Mouse (Mus musculus) kidney, adult 18-20 months (tissue): ENCODE measurements around the gene Dnase1l3.
"Not testable (repeated sequence)": the region's sequence is repeated elsewhere in the genome, so short reads cannot be mapped to it uniquely, and the experiment has no call there.

ENCODE experiments used
- DNase-seq: peaks from one replicate; pipeline ENCODE4 v3.0.0; 2021

The Dnase1l3 gene

GRCm38 (mm10) chr14:8011297-8011696, 16.9 kb upstream of the Dnase1l3 start:
- no peak for DNase-seq

- DNase-seq, result no peak
Measured at GRCm38 (mm10) chr14:8007923-8008322, 13.6 kb upstream of the Dnase1l3 start.

- no peak for DNase-seq
Measured at GRCm38 (mm10) chr14:8007486-8007885, 13.1 kb upstream of the Dnase1l3 start.

GRCm38 (mm10) chr14:8007084-8007483, 12.7 kb upstream of the Dnase1l3 start:
- DNase-seq, result no peak

GRCm38 (mm10) chr14:8006061-8006460, 11.7 kb upstream of the Dnase1l3 start:
- not testable (repeated sequence) for DNase-seq

- DNase-seq, result peak; percentile 13
Measured at GRCm38 (mm10) chr14:8003727-8004670, 9.6 kb upstream of the Dnase1l3 start.

- no peak for DNase-seq
Measured at GRCm38 (mm10) chr14:8003093-8003670, 8.8 kb upstream of the Dnase1l3 start.

- DNase-seq, result peak; percentile 88
Measured at GRCm38 (mm10) chr14:8002432-8003092, 8.2 kb upstream of the Dnase1l3 start, which contains the start of gene Abhd6. Gene Abhd6 (plus strand): TSS chr14:8002902.

GRCm38 (mm10) chr14:8000831-8001685, 6.7 kb upstream of the Dnase1l3 start:
- DNase-seq, result no peak

GRCm38 (mm10) chr14:8000247-8000646, 5.9 kb upstream of the Dnase1l3 start:
- DNase-seq, result no peak

- DNase-seq, result no peak
Measured at GRCm38 (mm10) chr14:7999435-7999834, 5.1 kb upstream of the Dnase1l3 start.

- no peak for DNase-seq
Measured at GRCm38 (mm10) chr14:7999030-7999429, 4.7 kb upstream of the Dnase1l3 start.

GRCm38 (mm10) chr14:7997255-7997696, 2.9 kb upstream of the Dnase1l3 start:
- peak; percentile 94 for DNase-seq

- DNase-seq, result no peak
Measured at GRCm38 (mm10) chr14:7992158-7992557, 2.2 kb downstream of the Dnase1l3 start.

GRCm38 (mm10) chr14:7991108-7991776, 3.1 kb downstream of the Dnase1l3 start:
- no peak for DNase-seq

GRCm38 (mm10) chr14:7989961-7990360, 4.4 kb downstream of the Dnase1l3 start:
- no peak for DNase-seq

- DNase-seq, result no peak
Measured at GRCm38 (mm10) chr14:7989371-7989770, 5.0 kb downstream of the Dnase1l3 start.

- DNase-seq, result no peak
Measured at GRCm38 (mm10) chr14:7986913-7987312, 7.5 kb downstream of the Dnase1l3 start.

- no peak for DNase-seq
Measured at GRCm38 (mm10) chr14:7981226-7981625, 13.1 kb downstream of the Dnase1l3 start.

GRCm38 (mm10) chr14:7978183-7978582, 16.2 kb downstream of the Dnase1l3 start:
- no peak for DNase-seq

- DNase-seq, result no peak
Measured at GRCm38 (mm10) chr14:7977471-7977870, 16.9 kb downstream of the Dnase1l3 start.

GRCm38 (mm10) chr14:7975177-7975576, 19.2 kb downstream of the Dnase1l3 start:
- DNase-seq, result no peak
